Mouse (Mus musculus): ENCODE data around the gene Mapk11.
A peak's percentile ranks its signal among the peaks of the same experiment; 100 is the strongest.

DNA sequence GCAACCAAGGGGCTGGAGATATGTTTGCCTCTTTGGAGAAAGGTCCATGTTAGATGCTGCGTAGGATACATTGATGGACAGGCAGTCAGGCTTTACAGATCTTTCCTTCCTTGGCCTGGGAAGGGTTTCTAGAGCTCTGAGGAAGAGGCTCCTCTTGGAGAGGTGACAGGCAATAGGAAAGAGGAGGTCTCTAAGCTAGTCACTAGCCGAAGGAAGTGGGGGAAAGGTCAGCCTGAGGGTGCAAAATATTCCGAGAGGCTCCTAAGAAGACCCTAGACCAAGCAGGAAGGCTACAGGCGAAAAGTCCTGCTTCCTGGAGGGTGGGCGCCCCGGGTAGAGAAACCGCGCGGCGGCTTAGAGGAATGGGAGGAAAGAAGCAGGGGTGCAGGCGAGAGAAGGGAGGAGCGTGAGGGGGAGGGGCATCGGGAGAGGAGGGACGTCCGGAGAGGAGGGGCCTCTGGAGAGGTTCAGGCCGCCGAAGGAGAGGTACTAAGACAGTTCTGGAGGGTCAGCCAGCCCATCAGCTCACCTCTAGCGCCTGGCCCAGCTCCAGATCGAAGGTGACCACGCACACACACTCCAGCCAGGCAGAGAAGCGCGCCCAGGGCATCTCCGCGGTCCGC, 46.4 kb upstream of the Mapk11 start:
- TF ChIP-seq CTCF (IDR thresholded peaks at IDR 0.05; ENCODE audit: extremely low read depth, insufficient read length, insufficient replicate concordance, low read depth, low read length) = no peak
- peak; percentile 84 for TF ChIP-seq POLR2A (IDR thresholded peaks at IDR 0.05; ENCODE audit: low read depth, low read length)

Measured in small intestine, adult 2 months (tissue).